Mouse (Mus musculus) heart, adult 2 months (tissue): ENCODE results near the gene Pde4b. TPM values are rescaled to one million over a fixed set of nuclear protein-coding genes. Genes with fewer than 3 reads are reported as not detected.

Source experiments
- DNase-seq, 2 experiments: peaks; one replicate each; pipeline ENCODE4 v3.0.0; 2021
- H3K27ac ChIP-seq: fragments of 200-600 bp; 2 replicates; pipeline ENCODE4 v1.8.1; 2022
- H3K27me3 ChIP-seq: fragments of 200-500 bp; 2 replicates; pipeline ENCODE4 v1.6.1; 2012; ENCODE audit warnings: mild to moderate bottlenecking, low read length, inconsistent platforms, mixed read lengths; ENCODE audit not compliant: control insufficient read depth, insufficient read depth
- H3K36me3 ChIP-seq: fragments of 200-500 bp; 2 replicates; pipeline ENCODE4 v1.6.1; 2012; ENCODE audit warnings: low read length, inconsistent platforms; ENCODE audit not compliant: control insufficient read depth, insufficient read depth
- H3K4me1 ChIP-seq: fragments of 200-500 bp; 2 replicates; pipeline ENCODE4 v1.6.1; 2011; ENCODE audit warnings: low read length; ENCODE audit not compliant: control insufficient read depth, insufficient read depth
- H3K4me3 ChIP-seq: fragments of 200-600 bp; 2 replicates; pipeline ENCODE4 v1.8.1; 2022
- H3K79me2 ChIP-seq: fragments of 200-500 bp; replicated peaks from 2 replicates; pipeline ENCODE4 v1.6.1; 2012; ENCODE audit warnings: mild to moderate bottlenecking, inconsistent platforms, low read length, moderate library complexity, mixed read lengths; ENCODE audit not compliant: control insufficient read depth, insufficient read depth
- H3K9ac ChIP-seq: fragments of 200-500 bp; 2 replicates; pipeline ENCODE4 v1.6.1; 2012; ENCODE audit warnings: low read depth, mild to moderate bottlenecking, control low read depth, inconsistent platforms, low read length, mixed read lengths
- CTCF ChIP-seq: fragments of 200-600 bp; IDR thresholded peaks from 2 replicates; pipeline ENCODE4 v1.8.1; 2022; ENCODE audit warnings: antibody characterized with exemption, mild to moderate bottlenecking, moderate library complexity
- EP300 ChIP-seq: fragments of 200-500 bp; IDR thresholded peaks from 2 replicates; pipeline ENCODE4 v1.6.1; 2011; ENCODE audit warnings: low read depth, low read length, control low read depth; ENCODE audit not compliant: insufficient read depth
- POLR2A ChIP-seq: fragments of 200-500 bp; IDR thresholded peaks from 2 replicates; pipeline ENCODE4 v1.6.1; 2011; ENCODE audit warnings: mild to moderate bottlenecking, low read depth, low read length, control low read depth; ENCODE audit not compliant: insufficient read depth
- WGBS: fragments of 180-500 bp; shearing (Covaris S2); methylation state at CpG from one replicate; pipeline ENCODE4 v1.1.7; 2018; 5-methylcytosine and 5-hydroxymethylcytosine counted together
- intact Hi-C: fragments of 180-260 bp; cut with DNase I; formaldehyde crosslinking; loops from one replicate; pipeline ENCODE4 v1.15.1; 2025
- polyA plus RNA-seq: library from polyadenylated mRNA; depleted of rRNA; stranded (reverse); fragments of >200 nt; gene quantifications from 2 replicates; pipeline ENCODE4 v1.2.3, GENCODE M21; 2012
- total RNA-seq, 2 experiments: library from RNA; stranded (reverse); gene quantifications; 2 replicates each; pipeline ENCODE4 v1.2.3; 2021

Gene Pde4b
- total and polyA plus RNA-seq, 3 experiments = 16.3 to 29.4 (median 28.2) TPM

GRCm38 (mm10) chr4:102440119-102440481 lies 352.8 kb downstream of the Pde4b start:
- Histone ChIP-seq H3K27me3 (no peaks in the 10 kb centered on the region), H3K9ac (no peak overlapping the region), H3K36me3 (no peaks in the 10 kb centered on the region), H3K4me1 (peaks cover 1% of the 10 kb centered on the region; the same call in 1 of the 2 replicates), H3K79me2 (no peaks in the 10 kb centered on the region), H3K27ac (peak overlapping the region; percentile 66), H3K4me3 (no peak overlapping the region)
- 23% methylated on average over 4 of the region's 4 CpGs for WGBS
- TF ChIP-seq POLR2A (no peak), EP300 (no peak), CTCF (no peak)
- intact Hi-C loops = no loop called here
- no peak for DNase-seq

GRCm38 (mm10) chr4:102443533-102443932 lies 356.2 kb downstream of the Pde4b start:
- WGBS = 38% methylated on average over 5 of the region's 5 CpGs
- H3K36me3 ChIP-seq = no peaks in the 10 kb centered on the region
- no peaks in the 10 kb centered on the region for H3K27me3 ChIP-seq
- no peaks in the 10 kb centered on the region for H3K79me2 ChIP-seq
- H3K4me3 ChIP-seq = no peak overlapping the region
- TF ChIP-seq EP300 = no peak
- no peak for TF ChIP-seq CTCF
- no peak for TF ChIP-seq POLR2A
- intact Hi-C loops = no loop called here
- peak overlapping the region; percentile 5; the same call in 1 of the 2 replicates for H3K27ac ChIP-seq
- no peak overlapping the region for H3K9ac ChIP-seq
- peaks cover 1% of the 10 kb centered on the region; the same call in 1 of the 2 replicates for H3K4me1 ChIP-seq
- no peak for DNase-seq

GRCm38 (mm10) chr4:102444501-102444900 lies 357.2 kb downstream of the Pde4b start:
- Histone ChIP-seq H3K4me1 (peaks cover under 1% of the 10 kb centered on the region; the same call in 1 of the 2 replicates), H3K36me3 (no peaks in the 10 kb centered on the region), H3K9ac (no peak overlapping the region), H3K27me3 (no peaks in the 10 kb centered on the region), H3K4me3 (no peak overlapping the region), H3K79me2 (no peaks in the 10 kb centered on the region), H3K27ac (peak overlapping the region; percentile 61)
- no peak for DNase-seq
- TF ChIP-seq POLR2A (no peak), CTCF (0 out of 2 replicates have a peak, but pooled peaks have one; percentile 9), EP300 (no peak)
- intact Hi-C loops = no loop called here
- 50% methylated on average over 3 of the region's 3 CpGs for WGBS

GRCm38 (mm10) chr4:102446160-102446945 lies 359.0 kb downstream of the Pde4b start:
- WGBS = 60% methylated on average over 8 of the region's 8 CpGs
- TF ChIP-seq POLR2A (no peak), EP300 (peak; percentile 76), CTCF (no peak)
- Histone ChIP-seq H3K4me3 (no peak overlapping the region), H3K4me1 (no peaks in the 10 kb centered on the region; the same call in 1 of the 2 replicates), H3K27me3 (no peaks in the 10 kb centered on the region), H3K79me2 (no peaks in the 10 kb centered on the region), H3K36me3 (no peaks in the 10 kb centered on the region), H3K9ac (no peak overlapping the region), H3K27ac (peak overlapping the region; percentile 74)
- peak; percentile 33 to 63 for DNase-seq
- intact Hi-C loops = loop anchor here (5.0 kb wide), 2 partner anchors 36 to 99 kb away; no protein-coding TSS in a partner anchor

GRCm38 (mm10) chr4:102456426-102456825 lies 369.1 kb downstream of the Pde4b start:
- no peak for TF ChIP-seq EP300
- TF ChIP-seq POLR2A = no peak
- TF ChIP-seq CTCF = no peak
- H3K9ac ChIP-seq = no peak overlapping the region
- H3K4me3 ChIP-seq = no peak overlapping the region
- intact Hi-C loops = no loop called here
- no peaks in the 10 kb centered on the region for H3K36me3 ChIP-seq
- no peaks in the 10 kb centered on the region for H3K27me3 ChIP-seq
- no peaks in the 10 kb centered on the region; the same call in 1 of the 2 replicates for H3K4me1 ChIP-seq
- no peak overlapping the region for H3K27ac ChIP-seq
- DNase-seq = no peak
- peaks cover 1% of the 10 kb centered on the region; the same call in 1 of the 2 replicates for H3K79me2 ChIP-seq
- WGBS = 72% methylated on average over 3 of the region's 3 CpGs
